Mouse (Mus musculus): ENCODE measurements around the gene Mgat4e. TPM values are rescaled to one million over a fixed set of nuclear protein-coding genes. Genes with fewer than 3 reads are reported as not detected.

The Mgat4e gene
- total RNA-seq, 2 experiments from 2014 or later: not detected

Other genes starting within 250 kb of the Mgat4e start
- gene Ppfia4, start 216.8 kb downstream of the Mgat4e start, total RNA-seq (2021): 1 to 10 TPM; 1.6 to 1.9 TPM
- 10 to 100 TPM; 19.4 to 19.8 TPM for gene Tmem183a, start 187.7 kb downstream of the Mgat4e start, total RNA-seq (2021)
- not detected for gene 4933406M09Rik, start 163.7 kb downstream of the Mgat4e start, total RNA-seq (2021)
- gene Cyb5r1, start 144.1 kb downstream of the Mgat4e start, total RNA-seq (2021): 10 to 100 TPM; 25.3 to 25.5 TPM
- gene Adipor1, start 134.3 kb downstream of the Mgat4e start, total RNA-seq (2021): 100 to 1,000 TPM; 140 TPM
- gene Klhl12, start 94.2 kb downstream of the Mgat4e start, total RNA-seq (2021): 10 to 100 TPM; 19.1 to 20.5 TPM
- gene Rabif, start 55.0 kb downstream of the Mgat4e start, total RNA-seq (2021): 1 to 10 TPM; 8.4 to 8.9 TPM
- gene Kdm5b, start 10.5 kb upstream of the Mgat4e start, total RNA-seq (2021): 10 to 100 TPM; 17.0 to 20.6 TPM
- not detected for gene Syt2, start 97.0 kb upstream of the Mgat4e start, total RNA-seq (2021)